Mouse (Mus musculus) frontal cortex, adult 2 months (tissue): ENCODE results near the gene Stim2. TPM values are rescaled to one million over a fixed set of nuclear protein-coding genes. Genes with fewer than 3 reads are reported as not detected.

Source experiments
- DNase-seq, 2 experiments: peaks; one replicate each; pipeline ENCODE4 v3.0.0; 2022; ENCODE audit warnings: low spot score in 1 of 2; ENCODE audit errors: extremely low spot score in 1 of 2
- polyA plus RNA-seq: library from polyadenylated mRNA; depleted of rRNA; stranded (reverse); fragments of >200 nt; gene quantifications from 2 replicates; pipeline ENCODE4 v1.2.3, GENCODE M21; 2012; rRNA removed

Stim2 gene
- polyA plus RNA-seq, result 28.3 and 28.8 TPM in 2 replicates

GRCm38 (mm10) chr5:53998146-53998742 is at the start of gene Stim2:
Gene Stim2 (plus strand): TSS chr5:53998499.
- DNase-seq, result peak; percentile 88 to 94

GRCm38 (mm10) chr5:53948606-53949266 is 49.6 kb upstream of the Stim2 start:
- no peak for DNase-seq

- no peak for DNase-seq
Observed at GRCm38 (mm10) chr5:53950189-53950588, 48.1 kb upstream of the Stim2 start.

- DNase-seq, result no peak
Observed at GRCm38 (mm10) chr5:53953216-53953615, 45.1 kb upstream of the Stim2 start.

- no peak for DNase-seq
Observed at GRCm38 (mm10) chr5:53953797-53954196, 44.5 kb upstream of the Stim2 start.

- no peak for DNase-seq
Observed at GRCm38 (mm10) chr5:53955966-53956365, 42.3 kb upstream of the Stim2 start.

- no peak for DNase-seq
Observed at GRCm38 (mm10) chr5:53956396-53957314, 41.6 kb upstream of the Stim2 start.

GRCm38 (mm10) chr5:53957348-53957747 is 41.0 kb upstream of the Stim2 start:
- no peak for DNase-seq

- DNase-seq, result no peak
Observed at GRCm38 (mm10) chr5:53961229-53961628, 37.1 kb upstream of the Stim2 start.

- no peak for DNase-seq
Observed at GRCm38 (mm10) chr5:53961830-53962515, 36.3 kb upstream of the Stim2 start.

GRCm38 (mm10) chr5:53965656-53966055 is 32.6 kb upstream of the Stim2 start:
- no peak for DNase-seq

- DNase-seq, result no peak
Observed at GRCm38 (mm10) chr5:53967560-53967959, 30.7 kb upstream of the Stim2 start.

GRCm38 (mm10) chr5:53970178-53970577 is 28.1 kb upstream of the Stim2 start:
- DNase-seq, result no peak

GRCm38 (mm10) chr5:53971201-53971600 is 27.1 kb upstream of the Stim2 start:
- DNase-seq, result no peak

GRCm38 (mm10) chr5:53972905-53973304 is 25.4 kb upstream of the Stim2 start:
- DNase-seq, result no peak

- no peak for DNase-seq
Observed at GRCm38 (mm10) chr5:53976497-53976896, 21.8 kb upstream of the Stim2 start.

GRCm38 (mm10) chr5:53977060-53977459 is 21.2 kb upstream of the Stim2 start:
- no peak for DNase-seq

GRCm38 (mm10) chr5:53983358-53983757 is 14.9 kb upstream of the Stim2 start:
- no peak for DNase-seq

- DNase-seq, result no peak
Observed at GRCm38 (mm10) chr5:53985632-53986031, 12.7 kb upstream of the Stim2 start.

- DNase-seq, result no peak
Observed at GRCm38 (mm10) chr5:53987496-53987895, 10.8 kb upstream of the Stim2 start.

GRCm38 (mm10) chr5:53988053-53988452 is 10.2 kb upstream of the Stim2 start:
- no peak for DNase-seq
